Mouse (Mus musculus) liver, embryonic 14.5 days (tissue): Measurements from ENCODE around the gene Pde6h.

ENCODE experiments used
- CTCF ChIP-seq: IDR thresholded peaks from 2 replicates; pipeline ENCODE4 v1.5.1; 2016; ENCODE audit warnings: antibody characterized with exemption, low read depth, control low read depth
- EP300 ChIP-seq: IDR thresholded peaks from 2 replicates; pipeline ENCODE4 v1.6.1; 2016; ENCODE audit warnings: antibody characterized with exemption, low read depth

DNA sequence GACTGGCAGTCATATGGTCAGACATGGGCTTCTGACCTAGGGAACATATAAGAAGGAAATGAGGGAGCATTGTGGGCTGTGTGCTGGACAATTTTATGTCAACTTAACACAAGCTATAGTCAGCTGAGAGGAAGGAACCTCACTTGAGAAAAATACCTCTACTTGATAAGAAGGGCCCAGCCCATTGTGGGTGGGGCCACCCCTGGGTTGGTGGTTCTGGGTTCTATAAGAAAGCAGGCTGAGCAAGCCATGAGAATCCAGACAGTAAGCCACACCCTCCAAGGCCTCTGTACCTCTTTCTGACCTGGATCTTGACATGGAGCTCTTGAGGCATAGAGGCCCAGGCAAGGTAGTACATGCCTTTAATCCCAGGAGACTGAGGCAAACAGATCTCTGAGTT, 19.8 kb downstream of the Pde6h start:
- TF ChIP-seq CTCF (no peak), EP300 (no peak)
